Mouse (Mus musculus) heart, postnatal 0 days (tissue): ENCODE data around the gene Myo1b. TPM values are rescaled to one million over a fixed set of nuclear protein-coding genes. Genes with fewer than 3 reads are reported as not detected.

ENCODE experiments used
- ATAC-seq: fragments of 200-750 bp; cut with Nextera tagmentation; 2 replicates; pipeline ENCODE4 v1.8.0; 2017; ENCODE audit warnings: low read depth, moderate number of reproducible peaks, moderate library complexity; ENCODE audit not compliant: insufficient read depth
- DNase-seq: peaks from one replicate; pipeline ENCODE4 v3.0.0-alpha.2; 2016; ENCODE audit warnings: low spot score
- H3K27ac ChIP-seq: fragments of 300-500 bp; sonication (generic); 2 replicates; pipeline ENCODE4 v1.5.1; 2014; ENCODE audit warnings: low read depth, mild to moderate bottlenecking
- H3K27me3 ChIP-seq: fragments of 300-500 bp; sonication (generic); 2 replicates; pipeline ENCODE4 v1.6.1; 2014; ENCODE audit warnings: low read length, mixed read lengths; ENCODE audit not compliant: control insufficient read depth, insufficient read depth
- H3K36me3 ChIP-seq: fragments of 300-500 bp; sonication (generic); replicated peaks from 2 replicates; pipeline ENCODE4 v1.6.1; 2014; ENCODE audit warnings: low read length, mixed read lengths; ENCODE audit not compliant: control insufficient read depth, insufficient read depth
- H3K4me1 ChIP-seq: fragments of 300-500 bp; sonication (generic); 2 replicates; pipeline ENCODE4 v1.6.1; 2014; ENCODE audit warnings: antibody characterized with exemption; ENCODE audit not compliant: control insufficient read depth, insufficient read depth
- H3K4me2 ChIP-seq: fragments of 300-500 bp; sonication (generic); 2 replicates; pipeline ENCODE4 v1.6.1; 2014; ENCODE audit warnings: low read depth, mild to moderate bottlenecking, low read length, moderate library complexity
- H3K4me3 ChIP-seq: fragments of 300-500 bp; sonication (generic); 2 replicates; pipeline ENCODE4 v1.5.1; 2014; ENCODE audit warnings: low read depth, low read length
- H3K9ac ChIP-seq: fragments of 300-500 bp; sonication (generic); replicated peaks from 2 replicates; pipeline ENCODE4 v1.6.1; 2014; ENCODE audit warnings: low read depth, low read length, mixed read lengths
- H3K9me3 ChIP-seq: fragments of 300-500 bp; sonication (generic); replicated peaks from 2 replicates; pipeline ENCODE4 v1.6.1; 2016; ENCODE audit warnings: low read length; ENCODE audit not compliant: control insufficient read depth
- CTCF ChIP-seq: IDR thresholded peaks from 2 replicates; pipeline ENCODE4 v1.5.1; 2016; ENCODE audit warnings: antibody characterized with exemption, control low read depth, low read depth
- EP300 ChIP-seq: IDR thresholded peaks from 2 replicates; pipeline ENCODE4 v1.6.1; 2016; ENCODE audit warnings: antibody characterized with exemption, low read depth
- WGBS: fragments of 180-500 bp; shearing (Covaris S2); extraction: QIAGEN DNeasy Blood & Tissue Kit; methylation state at CpG from one replicate; pipeline ENCODE4 v1.1.7; 2014; 5-methylcytosine and 5-hydroxymethylcytosine counted together
- polyA plus RNA-seq: library from polyadenylated mRNA; unstranded; fragments of >200 nt; fragmentation: Nextera tagmentation; extraction: Ambion mirVana; gene quantifications from 2 replicates; pipeline ENCODE4 v1.2.1, GENCODE M21; 2015
- total RNA-seq: library from RNA; depleted of rRNA; stranded (reverse); fragments of >200 nt; gene quantifications from 2 replicates; pipeline ENCODE4 v1.2.3, GENCODE M21; 2014; ENCODE audit warnings: low replicate concordance

Gene Myo1b
- total and polyA plus RNA-seq, 2 experiments from 2014 or later: 12.6 to 24.3 TPM

GRCm38 (mm10) chr1:51814854-51815630 lies 100.8 kb downstream of the Myo1b start:
- WGBS: 62% methylated on average over 5 of the region's 5 CpGs
- no peaks in the 10 kb centered on the region for H3K4me1 ChIP-seq
- H3K36me3 ChIP-seq: no peaks in the 10 kb centered on the region
- H3K27me3 ChIP-seq: no peaks in the 10 kb centered on the region
- no peak overlapping the region for H3K9ac ChIP-seq
- TF ChIP-seq CTCF: no peak
- no peak for TF ChIP-seq EP300
- no peak overlapping the region for H3K27ac ChIP-seq
- no peaks in the 10 kb centered on the region for H3K9me3 ChIP-seq
- DNase-seq (no peak), ATAC-seq (no peak)
- no peak overlapping the region for H3K4me2 ChIP-seq
- no peak overlapping the region for H3K4me3 ChIP-seq

DNA sequence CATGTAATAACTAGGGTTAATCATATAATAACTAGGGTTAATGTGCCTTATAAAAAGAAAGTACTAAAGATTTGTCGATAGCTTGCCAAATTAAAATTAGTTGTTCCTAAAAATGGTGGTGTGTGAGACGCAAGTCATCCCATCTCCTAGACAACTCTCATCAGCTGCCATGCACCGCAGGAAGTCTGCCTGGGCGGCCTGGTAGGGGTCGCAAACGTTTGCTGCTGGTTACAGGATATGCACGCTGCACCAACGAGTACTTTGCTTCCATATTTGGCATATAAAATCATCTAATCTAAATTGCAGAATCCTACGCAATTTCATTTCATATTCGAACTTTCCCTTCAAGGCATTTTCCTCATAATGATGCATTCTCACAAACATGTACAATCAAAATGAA lies 107.0 kb downstream of the Myo1b start:
- Histone ChIP-seq H3K27me3 (no peaks in the 10 kb centered on the region), H3K9me3 (no peaks in the 10 kb centered on the region), H3K27ac (no peak overlapping the region), H3K4me3 (no peak overlapping the region), H3K36me3 (no peaks in the 10 kb centered on the region), H3K4me2 (no peak overlapping the region), H3K9ac (no peak overlapping the region), H3K4me1 (no peaks in the 10 kb centered on the region)
- ATAC-seq (no peak), DNase-seq (no peak)
- TF ChIP-seq CTCF (no peak), EP300 (no peak)
- WGBS: 81% methylated on average over 10 of the region's 10 CpGs

GRCm38 (mm10) chr1:51808228-51808627 lies 107.6 kb downstream of the Myo1b start:
- no peaks in the 10 kb centered on the region for H3K27me3 ChIP-seq
- ATAC-seq: no peak
- 62% methylated on average over 1 of the region's 1 CpGs for WGBS
- no peak overlapping the region for H3K4me2 ChIP-seq
- no peak overlapping the region for H3K9ac ChIP-seq
- TF ChIP-seq CTCF (no peak), EP300 (no peak)
- DNase-seq: no peak
- no peak overlapping the region for H3K27ac ChIP-seq
- no peaks in the 10 kb centered on the region for H3K36me3 ChIP-seq
- H3K9me3 ChIP-seq: no peaks in the 10 kb centered on the region
- no peaks in the 10 kb centered on the region for H3K4me1 ChIP-seq
- no peak overlapping the region for H3K4me3 ChIP-seq

GRCm38 (mm10) chr1:51805040-51805610 lies 110.7 kb downstream of the Myo1b start:
- H3K4me3 ChIP-seq: no peak overlapping the region
- H3K9me3 ChIP-seq: no peaks in the 10 kb centered on the region
- H3K27ac ChIP-seq: no peak overlapping the region
- no peak overlapping the region for H3K9ac ChIP-seq
- 73% methylated on average over 5 of the region's 5 CpGs for WGBS
- peaks cover 4% of the 10 kb centered on the region; the same call in 1 of the 2 replicates for H3K36me3 ChIP-seq
- ATAC-seq: no peak
- no peaks in the 10 kb centered on the region for H3K4me1 ChIP-seq
- DNase-seq: no peak
- H3K4me2 ChIP-seq: no peak overlapping the region
- TF ChIP-seq CTCF (no peak), EP300 (no peak)
- H3K27me3 ChIP-seq: no peaks in the 10 kb centered on the region

DNA sequence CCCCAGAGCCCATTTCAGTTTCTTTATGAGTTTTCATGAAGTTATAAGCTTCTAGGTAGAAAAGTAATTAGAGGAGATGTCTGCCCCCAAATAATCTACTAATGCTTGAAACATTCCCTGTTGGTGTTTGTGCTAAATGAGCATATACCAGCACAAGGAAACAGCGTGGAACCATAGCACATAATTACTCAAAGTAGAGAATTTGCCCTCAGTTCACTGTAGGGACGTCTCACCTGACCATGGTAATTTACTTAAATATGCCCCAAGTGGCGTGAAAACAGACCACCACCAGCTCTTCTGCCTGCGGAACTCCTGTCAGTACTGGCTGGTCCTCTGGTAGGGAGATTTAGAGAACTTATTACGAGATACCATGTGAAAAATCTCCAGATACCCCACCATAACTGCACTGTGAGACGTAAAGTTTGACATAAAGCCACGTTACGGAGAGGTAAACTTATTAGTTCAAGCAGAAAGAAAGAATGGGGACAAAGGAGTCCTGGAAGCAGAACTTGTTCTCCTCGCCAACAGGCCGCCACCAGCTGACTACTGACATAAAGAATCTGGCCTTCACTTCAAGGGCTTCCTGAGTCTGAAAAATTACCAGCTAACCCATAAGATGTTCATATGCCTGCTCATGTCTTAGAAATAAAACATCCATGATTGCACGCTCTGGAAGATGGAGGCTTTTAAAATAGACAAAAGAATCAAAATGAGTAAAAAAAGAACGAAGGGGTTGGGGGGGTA lies 111.4 kb downstream of the Myo1b start:
- no peak for ATAC-seq
- Histone ChIP-seq H3K4me3 (no peak overlapping the region), H3K4me2 (no peak overlapping the region), H3K27ac (no peak overlapping the region), H3K36me3 (peaks cover 4% of the 10 kb centered on the region; the same call in 1 of the 2 replicates), H3K27me3 (no peaks in the 10 kb centered on the region), H3K9me3 (no peaks in the 10 kb centered on the region), H3K4me1 (no peaks in the 10 kb centered on the region), H3K9ac (no peak overlapping the region)
- whole genome bisulfite sequencing: 85% methylated on average over 12 of the region's 12 CpGs
- no peak for TF ChIP-seq EP300
- TF ChIP-seq CTCF: no peak
- DNase-seq: no peak
